Comparison of ENCODE assay signal across 7 mouse cellular contexts in genomic region chr1:36545845-36546600, GRCm38 (mm10). TPM values are rescaled to one million over a fixed set of nuclear protein-coding genes. Genes with fewer than 3 reads are reported as not detected.
DNase-seq lines count a peak whose midpoint lies in the region; ATAC-seq and TF ChIP-seq lines count a peak whose summit lies in the region.

No protein-coding gene starts in this region.

- TF ChIP-seq CTCF in lung, embryonic 14.5 days (IDR thresholded peaks at IDR 0.05; ENCODE audit: low read depth): no peak
- peak; percentile 37; the same call in 1 of the 2 replicates for TF ChIP-seq CTCF in hindbrain, postnatal 0 days (IDR thresholded peaks at IDR 0.05; ENCODE audit: low read depth)

- no peaks in the 10 kb centered on the region for H3K27me3 ChIP-seq in lung, embryonic 14.5 days (ENCODE audit: insufficient read depth, low read length)
- H3K27me3 ChIP-seq in embryonic facial prominence, embryonic 12.5 days: no peaks in the 10 kb centered on the region
- no peaks in the 10 kb centered on the region for H3K27me3 ChIP-seq in hindbrain, postnatal 0 days (ENCODE audit: insufficient read depth, low read length)
- no peaks in the 10 kb centered on the region for H3K27me3 ChIP-seq in midbrain, embryonic 14.5 days (ENCODE audit: control insufficient read depth, insufficient read depth, low read length)

- WGBS in lung, embryonic 14.5 days: 65% methylated on average over 19 of the region's 19 CpGs
- WGBS in embryonic facial prominence, embryonic 12.5 days: 71% methylated on average over 19 of the region's 19 CpGs
- 64% methylated on average over 19 of the region's 19 CpGs for WGBS in hindbrain, postnatal 0 days
- 71% methylated on average over 18 of the region's 19 CpGs for WGBS in midbrain, embryonic 14.5 days

- no peak overlapping the region for H3K27ac ChIP-seq in lung, embryonic 14.5 days (ENCODE audit: low read depth)
- H3K27ac ChIP-seq in embryonic facial prominence, embryonic 12.5 days: no peak overlapping the region
- H3K27ac ChIP-seq in hindbrain, postnatal 0 days: 0 out of 2 replicates have a peak overlapping the region, but pooled peaks have one; percentile 70
- 0 out of 2 replicates have a peak overlapping the region, but pooled peaks have one; percentile 81 for H3K27ac ChIP-seq in midbrain, embryonic 14.5 days (replicated peaks; ENCODE audit: low read depth, low read length)

- no peaks in the 10 kb centered on the region for H3K9me3 ChIP-seq in lung, embryonic 14.5 days (ENCODE audit: low read depth, low read length)
- H3K9me3 ChIP-seq in embryonic facial prominence, embryonic 12.5 days: no peaks in the 10 kb centered on the region
- no peaks in the 10 kb centered on the region for H3K9me3 ChIP-seq in hindbrain, postnatal 0 days (ENCODE audit: low read length)
- H3K9me3 ChIP-seq in midbrain, embryonic 14.5 days (ENCODE audit: control insufficient read depth, low read length): no peaks in the 10 kb centered on the region

- peak overlapping the region; percentile 71 for H3K9ac ChIP-seq in lung, embryonic 14.5 days
- H3K9ac ChIP-seq in embryonic facial prominence, embryonic 12.5 days: peak overlapping the region; percentile 70; the same call in 1 of the 2 replicates
- H3K9ac ChIP-seq in hindbrain, postnatal 0 days (replicated peaks; ENCODE audit: low read length): peak overlapping the region; percentile 72; the same call in 1 of the 2 replicates
- peak overlapping the region; percentile 77; the same call in 1 of the 2 replicates for H3K9ac ChIP-seq in midbrain, embryonic 14.5 days (replicated peaks; ENCODE audit: low read length)

- peak overlapping the region; percentile 77 for H3K4me2 ChIP-seq in lung, embryonic 14.5 days
- H3K4me2 ChIP-seq in embryonic facial prominence, embryonic 12.5 days (replicated peaks): peak overlapping the region; percentile 72
- peak overlapping the region; percentile 64 for H3K4me2 ChIP-seq in hindbrain, postnatal 0 days (ENCODE audit: low read depth, low read length)
- H3K4me2 ChIP-seq in midbrain, embryonic 14.5 days (ENCODE audit: low read length): peak overlapping the region; percentile 72

- H3K4me1 ChIP-seq in lung, embryonic 14.5 days (ENCODE audit: insufficient read depth): 0 out of 2 replicates have a peak, but pooled peaks cover 8% of the 10 kb centered on the region
- peaks cover 39% of the 10 kb centered on the region for H3K4me1 ChIP-seq in embryonic facial prominence, embryonic 12.5 days
- peaks cover 13% of the 10 kb centered on the region for H3K4me1 ChIP-seq in hindbrain, postnatal 0 days (ENCODE audit: insufficient read depth, low read length)
- H3K4me1 ChIP-seq in midbrain, embryonic 14.5 days (ENCODE audit: control insufficient read depth, insufficient read depth, low read length): peaks cover 17% of the 10 kb centered on the region

- no peak for ATAC-seq in lung, embryonic 14.5 days (ENCODE audit: insufficient read depth)
- no peak for ATAC-seq in embryonic facial prominence, embryonic 12.5 days (ENCODE audit: insufficient number of reproducible peaks, insufficient read depth, low FRiP score, low TSS enrichment)
- ATAC-seq in hindbrain, postnatal 0 days: no peak
- ATAC-seq in midbrain, embryonic 14.5 days (ENCODE audit: low FRiP score, low TSS enrichment): no peak

- DNase-seq in lung, embryonic 14.5 days: no peak
- no peak for DNase-seq in lung, postnatal 4 days
- no peak for DNase-seq in hindbrain, postnatal 0 days (ENCODE audit: low spot score)
- DNase-seq in midbrain, embryonic 14.5 days: peak; percentile 26
- no peak for DNase-seq in right cerebral cortex, adult 18-20 months
- no peak for DNase-seq in urinary bladder, postnatal 36 days (ENCODE audit: low spot score in 2 of 2)

- H3K36me3 ChIP-seq in lung, embryonic 14.5 days (ENCODE audit: insufficient read depth): peaks cover 49% of the 10 kb centered on the region
- peaks cover 36% of the 10 kb centered on the region for H3K36me3 ChIP-seq in embryonic facial prominence, embryonic 12.5 days
- peaks cover 28% of the 10 kb centered on the region for H3K36me3 ChIP-seq in hindbrain, postnatal 0 days (ENCODE audit: insufficient read depth, low read length)
- peaks cover 39% of the 10 kb centered on the region for H3K36me3 ChIP-seq in midbrain, embryonic 14.5 days (ENCODE audit: control insufficient read depth, insufficient read depth, low read length)

- peak overlapping the region; percentile 68 for H3K4me3 ChIP-seq in lung, embryonic 14.5 days (ENCODE audit: low read depth, low read length)
- peak overlapping the region; percentile 68 for H3K4me3 ChIP-seq in embryonic facial prominence, embryonic 12.5 days
- peak overlapping the region; percentile 52 for H3K4me3 ChIP-seq in hindbrain, postnatal 0 days (ENCODE audit: low read length)
- H3K4me3 ChIP-seq in midbrain, embryonic 14.5 days (replicated peaks; ENCODE audit: low read depth, low read length): peak overlapping the region; percentile 57

RNA-seq across cellular contexts. Expression of gene Ankrd39, which starts 1.2 kb away (rescaled TPM):
- 18.9 and 19.9 TPM in 2 replicates for polyA plus RNA-seq in lung, embryonic 14.5 days (2014; fragmentation: Nextera tagmentation; extraction: Ambion mirVana)
- 20.4 and 23.9 TPM in 2 replicates for polyA plus RNA-seq in embryonic facial prominence, embryonic 12.5 days (2016; fragmentation: Nextera tagmentation; extraction: Ambion mirVana)
- 38.1 and 55.1 TPM in 2 replicates for total RNA-seq in hindbrain, postnatal 0 days (2014; rRNA removed)
- polyA plus RNA-seq in hindbrain, postnatal 0 days (2015; fragmentation: Nextera tagmentation; extraction: Ambion mirVana): 30.8 and 32.5 TPM in 2 replicates
- polyA plus RNA-seq in midbrain, embryonic 14.5 days (2014; fragmentation: Nextera tagmentation; extraction: Ambion mirVana): 22.3 and 28.5 TPM in 2 replicates

RNA-seq across cellular contexts. Expression of gene Gm42417, which starts 6.8 kb away (rescaled TPM):
- polyA plus RNA-seq in lung, embryonic 14.5 days (2014; fragmentation: Nextera tagmentation; extraction: Ambion mirVana): not detected in 2 replicates
- polyA plus RNA-seq in embryonic facial prominence, embryonic 12.5 days (2016; fragmentation: Nextera tagmentation; extraction: Ambion mirVana): 0.49 TPM in 1 of 2 replicates, not detected in the other
- not detected in 2 replicates for total RNA-seq in hindbrain, postnatal 0 days (2014; rRNA removed)
- not detected in 2 replicates for polyA plus RNA-seq in hindbrain, postnatal 0 days (2015; fragmentation: Nextera tagmentation; extraction: Ambion mirVana)
- not detected in 2 replicates for polyA plus RNA-seq in midbrain, embryonic 14.5 days (2014; fragmentation: Nextera tagmentation; extraction: Ambion mirVana)

RNA-seq across cellular contexts. Expression of gene Ankrd23, which starts 9.3 kb away (rescaled TPM):
- polyA plus RNA-seq in lung, embryonic 14.5 days (2014; fragmentation: Nextera tagmentation; extraction: Ambion mirVana): 11.6 and 11.7 TPM in 2 replicates
- 19.2 and 24.0 TPM in 2 replicates for polyA plus RNA-seq in embryonic facial prominence, embryonic 12.5 days (2016; fragmentation: Nextera tagmentation; extraction: Ambion mirVana)
- total RNA-seq in hindbrain, postnatal 0 days (2014; rRNA removed): 8.1 and 11.5 TPM in 2 replicates
- polyA plus RNA-seq in hindbrain, postnatal 0 days (2015; fragmentation: Nextera tagmentation; extraction: Ambion mirVana): 11.2 and 12.7 TPM in 2 replicates
- polyA plus RNA-seq in midbrain, embryonic 14.5 days (2014; fragmentation: Nextera tagmentation; extraction: Ambion mirVana): 10.4 and 10.5 TPM in 2 replicates

RNA-seq across cellular contexts. Expression of gene Sema4c, which starts 12.1 kb away (rescaled TPM):
- 2.2 and 2.7 TPM in 2 replicates for polyA plus RNA-seq in lung, embryonic 14.5 days (2014; fragmentation: Nextera tagmentation; extraction: Ambion mirVana)
- 29.3 and 29.4 TPM in 2 replicates for polyA plus RNA-seq in embryonic facial prominence, embryonic 12.5 days (2016; fragmentation: Nextera tagmentation; extraction: Ambion mirVana)
- 32.3 and 40.5 TPM in 2 replicates for total RNA-seq in hindbrain, postnatal 0 days (2014; rRNA removed)
- 14.4 and 14.7 TPM in 2 replicates for polyA plus RNA-seq in hindbrain, postnatal 0 days (2015; fragmentation: Nextera tagmentation; extraction: Ambion mirVana)
- 4.7 and 8.7 TPM in 2 replicates for polyA plus RNA-seq in midbrain, embryonic 14.5 days (2014; fragmentation: Nextera tagmentation; extraction: Ambion mirVana)

RNA-seq across cellular contexts. Expression of gene Cnnm3, which starts 34.4 kb away (rescaled TPM):
- polyA plus RNA-seq in lung, embryonic 14.5 days (2014; fragmentation: Nextera tagmentation; extraction: Ambion mirVana): 5.4 and 5.9 TPM in 2 replicates
- polyA plus RNA-seq in embryonic facial prominence, embryonic 12.5 days (2016; fragmentation: Nextera tagmentation; extraction: Ambion mirVana): 4.3 and 5.6 TPM in 2 replicates
- 28.4 and 35.9 TPM in 2 replicates for total RNA-seq in hindbrain, postnatal 0 days (2014; rRNA removed)
- 5.2 and 5.4 TPM in 2 replicates for polyA plus RNA-seq in hindbrain, postnatal 0 days (2015; fragmentation: Nextera tagmentation; extraction: Ambion mirVana)
- 6.5 and 7.6 TPM in 2 replicates for polyA plus RNA-seq in midbrain, embryonic 14.5 days (2014; fragmentation: Nextera tagmentation; extraction: Ambion mirVana)

Comparison
In these comparisons a context has a peak if more than half of its experiments do, and no peak if none do; other contexts are left out.
1. H3K27ac ChIP-seq: peak in hindbrain, postnatal 0 days (single experiment) and midbrain, embryonic 14.5 days (single experiment); none in lung, embryonic 14.5 days (single experiment) and embryonic facial prominence, embryonic 12.5 days (single experiment).
2. Peak in every context shown above with its lines, with median percentiles within 50 percentile points of each other: H3K4me2 ChIP-seq, H3K4me3 ChIP-seq and H3K9ac ChIP-seq.